Mouse (Mus musculus) heart, embryonic 13.5 days (tissue): ENCODE results near the gene Blzf1. TPM values are rescaled to one million over a fixed set of nuclear protein-coding genes. Genes with fewer than 3 reads are reported as not detected.

Experiments used
- ATAC-seq: fragments of 200-750 bp; cut with Nextera tagmentation; 2 replicates; pipeline ENCODE4 v1.8.0; 2017; ENCODE audit warnings: moderate TSS enrichment; ENCODE audit not compliant: insufficient number of reproducible peaks, low FRiP score, low TSS enrichment; ENCODE audit errors: extremely low read depth
- H3K27ac ChIP-seq: fragments of 300-500 bp; sonication (generic); replicated peaks from 2 replicates; pipeline ENCODE4 v1.5.1; 2015; ENCODE audit warnings: moderate library complexity, mild to moderate bottlenecking, inconsistent platforms
- H3K27me3 ChIP-seq: fragments of 300-500 bp; sonication (generic); replicated peaks from 2 replicates; pipeline ENCODE4 v1.6.1; 2015; ENCODE audit warnings: mild to moderate bottlenecking, inconsistent platforms
- H3K36me3 ChIP-seq: fragments of 300-500 bp; sonication (generic); 2 replicates; pipeline ENCODE4 v1.6.1; 2015; ENCODE audit warnings: mild to moderate bottlenecking, inconsistent platforms
- H3K4me1 ChIP-seq: fragments of 300-500 bp; sonication (generic); 2 replicates; pipeline ENCODE4 v1.6.1; 2015; ENCODE audit warnings: inconsistent platforms
- H3K4me2 ChIP-seq: fragments of 300-500 bp; sonication (generic); 2 replicates; pipeline ENCODE4 v1.6.1; 2015; ENCODE audit warnings: inconsistent platforms, mild to moderate bottlenecking, moderate library complexity
- H3K4me3 ChIP-seq: fragments of 300-500 bp; sonication (generic); 2 replicates; pipeline ENCODE4 v1.5.1; 2015; ENCODE audit warnings: moderate library complexity, mild to moderate bottlenecking, inconsistent platforms
- H3K9ac ChIP-seq: fragments of 300-500 bp; sonication (generic); 2 replicates; pipeline ENCODE4 v1.6.1; 2015; ENCODE audit warnings: inconsistent platforms, mild to moderate bottlenecking, moderate library complexity
- H3K9me3 ChIP-seq: fragments of 300-500 bp; sonication (generic); 2 replicates; pipeline ENCODE4 v1.6.1; 2016; ENCODE audit warnings: inconsistent platforms
- WGBS: fragments of 180-500 bp; shearing (Covaris S2); methylation state at CpG from one replicate; pipeline ENCODE4 v1.1.7; 2015; ENCODE audit warnings: mixed read lengths; 5-methylcytosine and 5-hydroxymethylcytosine counted together
- polyA plus RNA-seq: library from polyadenylated mRNA; unstranded; fragments of >200 nt; fragmentation: Nextera tagmentation; extraction: Ambion mirVana; gene quantifications from 2 replicates; pipeline ENCODE4 v1.2.1, GENCODE M21; 2015

The Blzf1 gene
- polyA plus RNA-seq, 1 experiment from 2014 or later, result 22.4 TPM

- H3K4me3 ChIP-seq, result no peak overlapping the region
- peaks cover 43% of the 10 kb centered on the region for H3K4me1 ChIP-seq
- H3K4me2 ChIP-seq, result no peak overlapping the region
- no peak for ATAC-seq
- no peaks in the 10 kb centered on the region for H3K27me3 ChIP-seq
- H3K27ac ChIP-seq, result peak overlapping the region; percentile 65
- no peaks in the 10 kb centered on the region for H3K9me3 ChIP-seq
- WGBS, result 74% methylated on average over 10 of the region's 10 CpGs
- H3K9ac ChIP-seq, result no peak overlapping the region
- H3K36me3 ChIP-seq, result no peaks in the 10 kb centered on the region
Measured at GRCm38 (mm10) chr1:164321408-164321807, 14.1 kb upstream of the Blzf1 start.

- Histone ChIP-seq H3K9me3 (no peaks in the 10 kb centered on the region), H3K27me3 (no peaks in the 10 kb centered on the region), H3K9ac (no peak overlapping the region), H3K4me3 (no peak overlapping the region), H3K4me2 (no peak overlapping the region), H3K4me1 (peaks cover 43% of the 10 kb centered on the region), H3K36me3 (no peaks in the 10 kb centered on the region), H3K27ac (peak overlapping the region; percentile 79)
- WGBS, result 38% methylated on average over 5 of the region's 5 CpGs
- ATAC-seq, result no peak
Measured at GRCm38 (mm10) chr1:164320731-164321130, 13.4 kb upstream of the Blzf1 start.

DNA sequence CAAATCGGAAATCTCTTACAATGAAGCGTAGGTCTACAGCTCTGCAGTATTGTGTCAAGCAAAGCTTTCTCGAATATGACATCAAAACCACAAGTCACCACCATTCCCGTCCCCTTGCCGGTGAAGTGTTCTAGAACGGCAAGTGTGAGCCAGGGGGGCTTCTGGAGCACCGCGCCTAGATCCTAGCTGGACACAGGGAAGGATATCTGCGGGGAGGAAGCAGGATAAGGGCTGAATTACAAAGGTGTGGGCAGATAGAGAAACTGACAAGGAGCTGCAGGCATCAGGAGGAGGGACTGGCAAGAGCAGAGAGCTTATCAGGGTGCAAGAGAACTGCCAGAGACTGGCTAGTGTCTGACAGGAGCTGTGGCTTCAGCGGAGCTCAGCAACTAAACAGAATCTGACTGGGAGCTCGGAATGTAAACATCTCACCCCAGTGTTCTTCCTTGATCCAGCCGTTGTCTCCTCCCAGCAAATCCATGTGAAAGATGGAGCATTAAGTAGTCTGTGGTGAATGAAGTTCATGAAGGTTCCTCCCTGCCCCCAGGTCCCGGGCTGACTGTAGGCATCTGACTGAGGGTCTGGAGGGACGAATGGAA, 12.4 kb upstream of the Blzf1 start:
- WGBS, result 18% methylated on average over 14 of the region's 14 CpGs
- Histone ChIP-seq H3K4me1 (peaks cover 43% of the 10 kb centered on the region), H3K27me3 (no peaks in the 10 kb centered on the region), H3K4me3 (peak overlapping the region; percentile 35), H3K9ac (peak overlapping the region; percentile 70), H3K27ac (peak overlapping the region; percentile 79), H3K9me3 (no peaks in the 10 kb centered on the region), H3K36me3 (no peaks in the 10 kb centered on the region), H3K4me2 (peak overlapping the region; percentile 62)
- no peak for ATAC-seq

DNA sequence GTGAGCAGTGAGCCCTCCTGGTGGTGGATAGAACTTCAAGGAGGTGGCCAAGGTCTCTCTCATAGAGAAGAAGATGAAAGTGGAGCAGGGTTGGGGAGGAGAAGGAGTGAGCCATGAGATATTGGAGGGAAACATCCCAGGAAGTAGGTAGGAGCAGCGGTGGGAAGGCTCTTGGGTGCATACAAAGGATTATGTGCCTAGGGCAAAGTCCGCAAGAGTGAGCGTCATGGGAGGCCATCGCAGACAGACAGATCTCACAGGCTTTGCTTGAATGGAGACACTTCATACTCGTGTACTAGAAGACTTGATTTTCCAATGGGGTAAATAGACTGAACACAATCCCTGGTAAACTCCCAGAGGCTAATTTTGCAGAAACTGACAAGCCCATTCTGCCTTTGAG, 11.2 kb upstream of the Blzf1 start:
- 95% methylated on average over 5 of the region's 5 CpGs for WGBS
- Histone ChIP-seq H3K27me3 (no peaks in the 10 kb centered on the region), H3K4me2 (no peak overlapping the region), H3K4me3 (no peak overlapping the region), H3K4me1 (peaks cover 43% of the 10 kb centered on the region), H3K9ac (no peak overlapping the region), H3K36me3 (peaks cover 5% of the 10 kb centered on the region; the same call in 1 of the 2 replicates), H3K27ac (no peak overlapping the region), H3K9me3 (no peaks in the 10 kb centered on the region)
- ATAC-seq, result no peak

DNA sequence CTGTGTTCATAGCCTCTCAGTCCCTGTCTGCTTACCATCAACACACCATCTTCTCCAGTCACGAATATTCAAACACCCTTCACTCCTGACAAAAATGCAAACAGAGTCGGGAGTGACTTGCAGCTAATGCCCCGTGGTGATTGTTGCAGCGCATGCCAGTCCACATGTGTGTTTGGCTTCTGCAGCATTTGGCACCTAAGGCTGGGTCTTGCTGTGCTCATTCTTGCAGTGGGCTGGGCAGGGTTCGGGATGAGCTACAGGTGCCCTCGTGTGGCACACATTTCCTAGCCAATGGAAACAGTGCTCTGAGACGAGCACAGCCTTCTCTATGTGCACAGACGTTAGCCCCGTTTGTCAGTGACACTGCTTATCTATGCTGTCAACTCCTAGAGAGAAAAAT, 10.0 kb upstream of the Blzf1 start:
- 44% methylated on average over 9 of the region's 9 CpGs for WGBS
- no peak for ATAC-seq
- peaks cover 43% of the 10 kb centered on the region for H3K4me1 ChIP-seq

DNA sequence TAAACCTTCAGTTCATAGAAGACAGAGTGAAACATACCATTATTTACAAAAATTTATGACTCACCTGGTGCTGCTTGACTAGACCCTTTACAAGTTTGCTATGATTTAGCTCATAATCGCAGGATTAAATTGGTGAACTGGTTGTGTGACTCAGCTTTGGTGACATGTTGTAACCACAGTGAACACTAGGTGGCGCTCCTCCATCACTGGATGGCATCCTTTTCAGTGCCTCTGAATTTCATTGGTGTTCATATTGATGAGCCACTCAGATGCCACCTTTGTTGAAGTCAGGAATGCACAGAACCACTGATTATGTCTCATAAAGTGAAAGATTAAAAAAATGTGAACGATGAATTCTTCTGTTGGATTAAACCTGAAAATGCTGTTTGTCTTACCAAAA, 9.4 kb upstream of the Blzf1 start:
- H3K9ac ChIP-seq, result no peak overlapping the region
- no peaks in the 10 kb centered on the region for H3K9me3 ChIP-seq
- WGBS, result 30% methylated on average over 3 of the region's 3 CpGs
- H3K4me2 ChIP-seq, result no peak overlapping the region
- no peak overlapping the region for H3K4me3 ChIP-seq
- ATAC-seq, result no peak
- H3K36me3 ChIP-seq, result peaks cover 16% of the 10 kb centered on the region
- no peak overlapping the region for H3K27ac ChIP-seq
- peaks cover 37% of the 10 kb centered on the region for H3K4me1 ChIP-seq
- no peaks in the 10 kb centered on the region for H3K27me3 ChIP-seq

More for the DNA sequence above, 10.0 kb upstream of the Blzf1 start:
- H3K4me2 ChIP-seq, result no peak overlapping the region
- H3K9me3 ChIP-seq, result no peaks in the 10 kb centered on the region
- no peaks in the 10 kb centered on the region for H3K27me3 ChIP-seq
- no peak overlapping the region for H3K4me3 ChIP-seq
- no peak overlapping the region for H3K27ac ChIP-seq
- peaks cover 14% of the 10 kb centered on the region for H3K36me3 ChIP-seq
- H3K9ac ChIP-seq, result no peak overlapping the region

- Histone ChIP-seq H3K36me3 (peaks cover 20% of the 10 kb centered on the region), H3K9me3 (no peaks in the 10 kb centered on the region), H3K9ac (no peak overlapping the region), H3K4me3 (no peak overlapping the region), H3K27me3 (no peaks in the 10 kb centered on the region), H3K4me1 (peaks cover 24% of the 10 kb centered on the region), H3K4me2 (no peak overlapping the region), H3K27ac (no peak overlapping the region)
- no peak for ATAC-seq
- 71% methylated on average over 8 of the region's 8 CpGs for WGBS
Measured at GRCm38 (mm10) chr1:164315266-164315665, 8.0 kb upstream of the Blzf1 start.

DNA sequence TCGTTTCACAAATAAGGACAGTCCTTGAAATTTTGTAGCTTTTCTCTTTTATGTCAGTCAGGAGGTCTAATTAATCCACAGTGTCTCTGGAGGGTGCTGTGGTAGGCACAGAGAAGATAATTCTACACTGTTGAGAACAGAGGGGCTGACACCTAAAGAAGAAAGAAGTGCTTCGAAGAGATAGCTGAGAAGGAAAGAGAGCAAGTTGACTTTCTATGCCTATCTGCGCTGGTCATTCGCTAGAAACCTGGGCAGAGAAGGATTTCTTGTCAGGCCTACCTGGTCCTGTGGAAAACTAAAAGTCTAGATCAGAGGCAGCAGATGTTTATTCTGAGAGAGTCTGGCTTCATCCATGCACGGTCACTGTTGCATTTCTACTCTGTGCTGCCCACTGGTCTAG, 6.8 kb upstream of the Blzf1 start:
- no peak overlapping the region for H3K9ac ChIP-seq
- no peak for ATAC-seq
- H3K27me3 ChIP-seq, result no peaks in the 10 kb centered on the region
- H3K36me3 ChIP-seq, result peaks cover 20% of the 10 kb centered on the region
- no peak overlapping the region for H3K27ac ChIP-seq
- peaks cover 12% of the 10 kb centered on the region for H3K4me1 ChIP-seq
- H3K4me3 ChIP-seq, result no peak overlapping the region
- WGBS, result 85% methylated on average over 5 of the region's 5 CpGs
- H3K9me3 ChIP-seq, result no peaks in the 10 kb centered on the region
- H3K4me2 ChIP-seq, result no peak overlapping the region

GRCm38 (mm10) chr1:164307922-164308321, 633 bp upstream of the Blzf1 start:
- Histone ChIP-seq H3K9ac (peak overlapping the region; percentile 84), H3K27ac (0 out of 2 replicates have a peak overlapping the region, but pooled peaks have one; percentile 32), H3K4me2 (peak overlapping the region; percentile 91), H3K9me3 (no peaks in the 10 kb centered on the region), H3K36me3 (peaks cover 28% of the 10 kb centered on the region), H3K27me3 (no peaks in the 10 kb centered on the region), H3K4me1 (peaks cover 19% of the 10 kb centered on the region), H3K4me3 (peak overlapping the region; percentile 65)
- no peak for ATAC-seq
- WGBS, result 11% methylated on average over 10 of the region's 10 CpGs

DNA sequence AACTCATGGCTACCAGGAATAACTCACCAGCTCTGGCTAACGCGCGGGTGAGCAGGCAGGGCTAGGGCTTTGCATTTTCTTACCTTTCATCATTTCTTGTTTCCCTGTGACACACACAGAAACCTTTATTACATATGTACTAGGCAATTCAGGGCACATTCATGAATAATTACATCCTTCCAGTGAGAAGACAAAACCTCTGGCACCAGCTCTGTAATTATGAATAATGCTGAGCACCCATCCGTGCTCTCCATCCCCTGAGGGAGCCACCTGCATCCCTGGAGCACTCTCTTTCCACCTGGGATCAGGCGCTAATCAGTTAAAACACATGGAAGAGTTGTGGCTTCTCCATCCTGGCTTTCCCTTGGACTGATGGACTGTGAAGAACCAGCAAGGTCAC, 3.5 kb downstream of the Blzf1 start, which contains the start of gene Nme7:
TSS of gene Nme7 (plus strand) at position 301 of the 400 bp plus-strand sequence.
- Histone ChIP-seq H3K27ac (no peak within 1 kb of the TSS), H3K36me3 (peaks cover 57% of the 10 kb centered on the region), H3K9me3 (no peaks in the 10 kb centered on the region), H3K4me1 (peaks cover 19% of the 10 kb centered on the region), H3K27me3 (no peaks in the 10 kb centered on the region), H3K4me2 (no peak within 1 kb of the TSS), H3K9ac (no peak within 1 kb of the TSS; the same call in 1 of the 2 replicates), H3K4me3 (no peak within 1 kb of the TSS)
- WGBS, result 89% methylated on average over 5 of the region's 5 CpGs
- no peak for ATAC-seq

DNA sequence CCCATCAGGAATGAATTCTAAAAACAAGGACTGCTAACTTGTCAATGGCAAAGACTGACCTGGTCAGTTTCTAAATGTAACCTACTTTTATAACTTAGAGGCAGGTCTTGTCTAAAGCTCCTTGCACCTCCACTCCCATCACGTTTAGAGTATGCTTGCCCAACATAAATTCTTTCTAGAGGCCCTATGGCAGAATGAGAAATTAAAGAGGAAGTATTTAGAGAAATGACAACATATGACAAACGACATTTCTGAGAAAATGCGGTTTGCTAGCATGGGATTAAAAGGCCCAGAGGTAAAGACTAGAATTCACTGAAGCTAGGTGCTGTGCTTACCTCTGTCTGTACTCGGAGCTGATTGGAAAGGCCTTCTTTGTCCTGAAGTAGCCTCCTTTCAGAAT, 5.3 kb downstream of the Blzf1 start:
- Histone ChIP-seq H3K9ac (no peak overlapping the region), H3K9me3 (no peaks in the 10 kb centered on the region), H3K4me1 (peaks cover 12% of the 10 kb centered on the region), H3K4me2 (no peak overlapping the region), H3K27ac (no peak overlapping the region), H3K36me3 (peaks cover 75% of the 10 kb centered on the region), H3K27me3 (no peaks in the 10 kb centered on the region), H3K4me3 (no peak overlapping the region)
- no peak for ATAC-seq
- WGBS, result 86% methylated on average over 4 of the region's 4 CpGs

- H3K9me3 ChIP-seq, result no peaks in the 10 kb centered on the region
- WGBS, result 93% methylated on average over 4 of the region's 5 CpGs
- peaks cover 88% of the 10 kb centered on the region for H3K36me3 ChIP-seq
Measured at GRCm38 (mm10) chr1:164296473-164296872, 10.8 kb downstream of the Blzf1 start.

More at GRCm38 (mm10) chr1:164296473-164296872, 10.8 kb downstream of the Blzf1 start:
- ATAC-seq, result no peak
- Histone ChIP-seq H3K9ac (no peak overlapping the region), H3K4me1 (no peaks in the 10 kb centered on the region), H3K4me3 (no peak overlapping the region), H3K27me3 (no peaks in the 10 kb centered on the region), H3K4me2 (no peak overlapping the region), H3K27ac (no peak overlapping the region)
